Mouse (Mus musculus) v-Abl transformed pro-B cells (cell line): Measurements from ENCODE around the gene Aldh1l1.

Experiments
- in situ Hi-C, 2 experiments: fragments of 400-800 bp; cut with MboI; formaldehyde crosslinking; loops; one replicate each; pipeline ENCODE4 v1.15.1; 2025; ENCODE audit not compliant: unreplicated experiment in 2 of 2

The Aldh1l1 gene

DNA sequence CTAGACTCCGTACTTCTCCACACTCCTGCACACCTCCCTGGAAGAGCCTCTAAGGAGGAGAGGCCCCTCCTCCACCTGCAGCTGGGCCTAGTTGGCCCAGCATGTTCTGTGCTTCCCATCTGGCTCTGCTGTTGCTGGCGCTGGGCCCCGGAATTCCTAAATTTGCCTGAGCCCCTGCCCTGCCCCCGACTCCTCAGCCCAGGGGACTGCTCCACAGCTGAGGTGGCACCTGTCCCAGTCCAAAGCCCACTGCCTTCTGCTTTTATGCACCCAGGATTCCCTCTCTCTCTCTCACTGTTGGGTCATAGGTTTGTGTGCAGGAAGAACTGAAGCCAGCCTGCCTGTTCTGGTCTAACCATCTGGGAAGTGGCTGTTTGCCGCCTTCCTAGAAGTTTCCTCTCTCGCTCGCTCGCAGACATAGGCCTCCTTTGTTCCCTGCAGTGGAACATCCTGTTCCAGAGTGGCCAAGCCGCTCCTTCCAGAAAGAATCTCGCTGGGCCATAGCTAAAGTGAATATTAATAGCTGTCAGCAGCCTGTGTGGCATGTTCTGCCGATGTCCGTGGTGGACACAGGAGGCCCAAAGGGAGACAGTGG is 15.2 kb upstream of the Aldh1l1 start:
- in situ Hi-C loops, result no loop called here

DNA sequence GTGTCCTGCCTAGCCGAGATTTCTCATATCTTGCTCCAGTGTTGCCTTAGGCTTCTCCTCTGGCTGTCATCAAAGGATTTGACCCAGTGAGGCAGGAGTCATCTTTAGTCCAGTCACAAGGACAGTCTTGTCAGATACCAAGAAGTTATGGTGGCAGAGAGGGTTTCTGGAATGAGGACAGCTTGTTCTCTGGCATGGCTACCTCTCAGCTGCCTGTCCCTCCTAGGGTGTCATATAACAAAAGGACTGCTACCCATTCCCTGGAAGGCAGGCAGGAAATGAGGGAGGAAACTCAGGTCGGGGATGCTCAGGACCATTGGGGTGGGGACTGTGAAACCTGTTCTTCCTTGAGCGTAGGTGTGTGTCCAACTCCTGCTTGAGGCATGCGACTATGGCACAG is 14.1 kb upstream of the Aldh1l1 start:
- in situ Hi-C loops, result no loop called here

DNA sequence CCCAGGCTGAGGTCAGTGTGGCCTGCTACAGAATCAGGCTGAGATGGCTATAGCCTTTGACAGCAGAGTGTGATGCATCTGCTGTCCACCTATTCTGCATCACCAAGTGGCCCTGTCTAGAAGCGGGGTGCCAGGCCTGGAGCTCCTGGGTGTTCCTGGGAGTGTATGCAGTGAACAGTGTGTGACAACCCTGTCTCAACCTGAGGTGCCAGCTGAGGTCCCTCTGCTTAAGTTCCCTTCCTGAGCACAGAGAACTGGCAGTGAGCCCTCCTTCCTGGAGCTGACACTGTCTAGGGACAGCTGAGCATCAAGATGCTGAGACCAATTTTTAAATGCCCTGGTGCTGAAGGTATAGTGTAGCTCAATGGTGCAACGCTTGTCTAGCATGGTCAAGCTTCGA is 13.5 kb upstream of the Aldh1l1 start:
- in situ Hi-C loops, result no loop called here

DNA sequence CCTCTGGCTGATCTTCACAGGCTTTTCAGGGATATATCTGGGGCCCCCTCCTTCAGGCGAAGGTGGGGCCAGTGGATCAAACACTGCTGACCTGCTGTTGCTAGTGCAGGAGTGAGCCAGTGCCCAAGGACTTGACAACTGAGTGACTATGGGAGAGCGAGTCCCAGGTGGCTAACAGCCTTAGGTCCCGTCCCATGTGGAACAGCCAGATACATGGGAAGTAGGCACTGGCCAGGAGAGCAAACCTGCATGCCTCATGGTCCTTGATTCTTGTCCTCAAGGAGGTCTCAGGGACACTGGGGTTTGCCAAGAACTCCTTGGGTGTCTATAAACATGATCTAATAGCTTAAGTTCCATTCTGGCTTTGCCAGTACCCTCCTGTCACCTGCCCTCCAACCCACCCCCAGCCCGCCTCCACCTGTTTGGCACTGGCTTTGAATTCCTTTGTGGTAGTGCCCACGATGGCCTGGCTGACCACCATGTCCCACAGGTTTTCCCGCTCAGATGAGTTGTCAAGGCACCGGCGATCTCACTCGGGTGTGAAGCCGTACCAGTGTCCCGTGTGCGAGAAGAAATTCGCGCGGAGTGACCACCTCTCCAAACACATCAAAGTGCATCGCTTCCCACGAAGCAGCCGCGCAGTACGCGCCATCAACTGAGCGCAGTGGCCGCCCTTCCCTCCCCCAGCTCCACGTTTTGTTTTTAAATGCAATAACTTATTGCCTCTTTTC is 12.4 kb upstream of the Aldh1l1 start:
- in situ Hi-C loops, result no loop called here

DNA sequence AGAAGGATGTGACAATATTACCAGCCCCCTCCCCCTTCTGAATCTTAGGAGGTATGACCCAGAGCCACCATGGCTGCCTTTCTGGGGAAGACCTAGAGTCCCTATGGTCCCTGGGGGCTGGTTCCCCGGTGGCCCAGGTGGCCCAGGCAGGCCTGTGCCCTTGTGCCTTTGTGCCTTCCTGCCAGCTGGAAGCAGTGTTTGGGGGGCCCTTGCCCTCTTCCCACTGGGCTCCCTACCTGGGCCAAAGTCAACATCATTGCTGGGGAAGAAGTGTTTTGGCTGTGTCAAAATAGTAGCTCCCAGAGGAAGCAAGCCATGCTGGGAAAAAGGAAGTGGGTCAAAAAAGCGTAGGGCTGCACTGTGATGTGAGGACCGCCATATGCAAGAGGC is 11.9 kb upstream of the Aldh1l1 start:
- in situ Hi-C loops, result no loop called here

DNA sequence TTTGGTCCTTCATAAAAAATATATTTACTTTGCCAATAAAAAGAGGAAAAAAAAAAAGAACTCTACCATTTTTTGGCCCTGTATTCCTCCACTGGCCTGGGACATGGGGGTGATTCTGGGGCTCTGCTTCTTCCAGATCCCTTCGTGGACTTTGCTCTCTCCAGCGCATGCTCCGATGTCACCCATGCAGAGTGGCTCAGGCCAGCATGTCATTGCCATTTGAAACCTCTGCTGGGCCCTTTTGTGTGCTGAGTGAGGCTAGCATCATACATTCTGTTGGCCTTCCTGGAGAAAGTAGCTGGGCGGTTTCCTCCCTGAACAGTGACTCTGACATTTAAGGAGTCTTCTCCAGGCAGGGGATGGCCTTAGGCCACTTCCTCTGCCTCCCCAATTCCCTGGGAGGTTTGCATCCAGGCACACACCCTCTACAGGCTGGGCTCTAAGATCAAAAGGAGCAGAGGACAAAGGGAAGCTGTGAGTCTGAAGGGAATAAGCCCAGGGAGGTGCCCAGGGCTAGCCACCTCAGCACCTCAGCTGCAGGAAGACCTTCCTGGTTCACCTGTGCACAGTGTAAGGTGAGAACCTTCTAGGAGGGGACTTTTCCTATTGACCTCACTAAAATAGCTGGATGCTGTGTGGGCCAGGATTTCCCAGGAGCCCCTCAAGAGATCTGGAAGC is 10.9 kb upstream of the Aldh1l1 start:
- in situ Hi-C loops, result no loop called here

DNA sequence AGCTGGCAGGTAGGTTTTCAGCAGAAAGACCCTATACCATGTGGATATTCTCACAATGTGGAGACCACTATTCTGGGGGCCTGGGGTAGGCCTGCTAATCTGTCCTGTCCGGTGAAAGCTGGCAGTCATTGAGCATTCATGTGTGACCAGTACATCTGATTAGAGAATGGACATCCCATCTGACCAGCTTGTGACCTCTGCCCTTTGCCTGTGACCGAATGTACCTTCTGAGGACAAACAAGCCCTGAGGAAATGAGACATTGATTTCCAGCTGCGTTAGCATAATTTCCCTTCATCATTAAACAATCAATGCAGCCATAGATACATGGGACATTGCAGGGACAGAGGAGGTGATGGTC is 10.4 kb upstream of the Aldh1l1 start:
- in situ Hi-C loops, result no loop called here

DNA sequence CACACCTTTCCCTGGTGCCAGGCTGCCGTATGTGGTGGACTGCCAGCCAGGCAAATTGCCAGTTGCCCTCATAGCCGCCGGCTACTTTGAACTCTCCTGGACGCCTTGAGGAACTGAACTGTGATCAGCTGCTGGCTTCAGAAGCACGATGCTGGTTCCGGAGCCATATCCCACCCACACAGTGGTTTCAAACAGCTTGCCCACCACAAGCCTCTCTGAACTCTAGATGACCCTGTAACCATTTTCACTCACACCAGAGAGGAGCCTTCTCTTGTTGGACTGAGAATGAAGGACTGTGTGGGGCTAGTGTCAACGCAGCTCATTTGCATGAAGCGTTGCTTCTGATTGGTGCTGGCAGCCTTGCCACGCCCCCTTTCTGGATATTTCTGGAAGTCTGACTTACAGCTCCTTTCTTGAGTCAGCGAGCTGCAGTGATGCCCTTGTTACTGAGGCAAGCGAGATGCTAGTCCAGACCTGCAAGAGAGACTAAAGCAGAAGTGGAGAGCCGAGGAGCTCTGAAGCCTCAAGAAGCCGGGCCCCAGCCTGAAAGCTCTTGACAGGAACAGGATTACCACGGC is 9.2 kb upstream of the Aldh1l1 start:
- in situ Hi-C loops, result no loop called here

DNA sequence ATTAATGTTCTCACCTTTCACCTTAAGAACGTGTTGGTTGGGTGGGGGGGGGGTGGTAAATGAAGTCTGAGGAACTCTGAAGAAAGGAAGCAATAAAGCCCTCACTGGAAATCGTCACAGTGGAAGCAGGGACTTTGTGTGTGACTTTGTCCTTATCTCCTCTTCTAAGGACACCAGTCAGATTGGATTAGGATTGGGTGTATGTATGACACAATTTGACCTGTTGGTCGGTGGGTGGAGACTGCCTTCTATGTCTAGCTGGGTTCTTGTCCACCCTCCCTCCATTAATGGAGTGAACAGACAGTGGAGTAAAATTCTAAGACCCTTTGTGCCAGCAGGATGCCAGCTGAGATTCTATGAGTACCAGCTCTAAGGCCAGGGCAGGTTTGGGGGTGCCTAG is 2.0 kb upstream of the Aldh1l1 start:
- in situ Hi-C loops, result no loop called here

DNA sequence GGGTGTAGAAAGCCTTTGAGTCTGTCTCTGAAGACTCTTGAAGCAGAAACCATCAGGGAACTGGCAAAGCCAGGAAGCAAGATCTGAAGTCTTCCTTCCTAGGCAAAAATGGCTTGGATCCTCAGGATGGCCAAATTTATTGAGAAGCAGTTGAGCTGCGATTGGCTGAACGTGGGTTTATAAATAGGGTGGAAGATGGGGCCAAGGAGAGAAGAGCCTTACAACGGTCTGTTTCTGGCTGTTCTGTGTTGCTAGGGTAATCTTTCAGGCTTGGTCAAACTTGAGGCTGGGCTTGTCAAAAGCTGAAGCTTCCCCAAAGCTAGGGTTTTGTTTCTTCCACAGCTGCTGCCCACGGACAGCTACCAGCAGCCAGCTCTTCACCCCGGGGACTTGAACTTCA is 1.4 kb upstream of the Aldh1l1 start:
- in situ Hi-C loops, result no loop called here

DNA sequence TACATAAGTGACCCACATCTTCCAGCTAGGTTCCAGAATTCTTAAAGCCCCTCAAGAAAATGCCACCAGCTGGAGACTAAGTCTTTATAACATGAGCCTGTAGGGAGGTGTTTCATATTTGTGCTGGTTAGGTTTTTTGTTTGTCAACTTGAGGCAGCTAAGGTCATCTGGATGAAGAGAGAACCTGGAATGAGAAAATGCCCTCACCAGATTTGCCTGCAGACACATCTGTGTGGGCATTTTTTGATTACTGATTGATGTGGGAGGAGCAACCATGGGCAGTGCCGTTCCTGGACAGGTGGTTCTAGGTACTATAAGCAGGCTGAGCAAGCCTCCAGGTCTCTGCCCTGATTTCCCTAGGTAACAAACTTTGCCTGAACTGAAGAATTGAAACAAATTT is 1.3 kb downstream of the Aldh1l1 start:
- in situ Hi-C loops, result no loop called here

DNA sequence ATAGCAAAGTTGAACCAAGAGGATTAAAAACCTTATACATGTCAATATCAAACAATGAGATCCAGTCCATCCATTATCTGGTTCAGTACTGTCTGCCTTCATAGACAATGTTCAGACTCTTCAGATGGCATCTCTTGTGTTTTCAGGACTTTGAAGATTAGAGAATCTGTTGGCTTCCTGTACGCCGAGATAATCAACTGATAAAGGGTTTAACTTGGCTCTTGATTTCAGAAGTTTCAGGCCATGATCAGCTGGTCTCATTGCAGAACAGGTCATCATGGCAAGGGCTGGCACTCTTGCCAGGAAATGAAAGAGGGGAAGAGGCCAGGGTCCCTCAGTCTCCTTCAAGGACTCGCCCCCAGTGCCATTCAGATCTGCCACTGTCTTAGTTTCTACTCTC is 3.3 kb downstream of the Aldh1l1 start:
- in situ Hi-C loops, result no loop called here

DNA sequence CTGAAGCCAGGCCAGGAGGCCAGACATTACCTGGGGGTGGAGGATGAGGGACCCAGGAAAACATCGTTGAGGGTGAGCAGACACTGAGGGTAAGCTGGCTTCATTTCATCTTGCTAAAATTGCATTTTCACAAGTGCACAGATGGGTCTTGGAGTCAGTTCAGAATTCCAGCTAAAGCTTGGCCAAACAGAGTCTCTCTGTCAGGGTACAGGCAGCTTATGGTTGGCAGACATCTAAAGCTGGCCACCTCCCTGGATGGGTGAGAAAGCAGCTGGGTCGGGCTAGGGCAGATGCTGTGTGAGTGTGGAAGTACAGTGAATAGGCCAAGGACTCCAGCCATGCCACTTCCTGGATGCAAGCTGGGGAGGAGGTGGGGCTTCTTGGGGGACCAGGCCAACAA is 4.7 kb downstream of the Aldh1l1 start:
- in situ Hi-C loops, result no loop called here

DNA sequence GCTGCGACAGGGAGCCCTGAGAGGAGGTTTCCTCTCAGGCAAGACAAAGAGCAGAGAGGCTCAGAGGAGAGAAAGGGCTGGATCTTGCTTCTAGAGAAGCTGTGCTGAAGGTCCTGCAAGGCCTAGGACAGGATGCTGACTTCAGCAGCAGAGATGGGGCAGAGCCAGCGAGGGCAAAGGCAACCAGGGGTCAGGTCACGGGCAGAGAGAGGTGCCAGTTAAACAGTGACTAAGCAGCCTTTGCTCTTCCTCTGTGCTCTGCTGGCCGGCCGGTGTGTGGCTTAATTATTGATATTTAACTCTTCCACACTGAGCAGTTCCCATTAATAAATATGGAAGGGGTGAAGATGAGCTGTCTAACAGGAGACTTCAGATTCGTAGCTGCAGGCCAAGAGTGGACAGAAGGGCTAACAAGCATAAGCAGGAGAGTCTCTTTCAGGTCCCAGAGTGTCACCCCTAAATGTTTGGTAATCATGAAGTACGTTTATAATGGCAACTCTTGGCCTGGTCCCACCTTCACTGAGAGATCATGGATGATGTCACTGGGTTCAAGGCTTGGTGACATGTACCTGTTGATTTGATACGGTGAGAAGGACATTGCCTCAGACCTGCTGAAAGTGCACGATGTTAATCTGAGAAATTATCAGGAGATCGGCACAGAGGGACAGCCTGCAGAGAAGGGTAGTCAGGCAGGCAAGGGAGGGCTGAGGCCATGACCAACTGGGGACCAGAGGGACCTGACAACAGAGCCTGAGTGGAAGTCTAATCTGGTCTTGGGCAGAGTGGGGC is 5.9 kb downstream of the Aldh1l1 start:
- in situ Hi-C loops, result no loop called here

DNA sequence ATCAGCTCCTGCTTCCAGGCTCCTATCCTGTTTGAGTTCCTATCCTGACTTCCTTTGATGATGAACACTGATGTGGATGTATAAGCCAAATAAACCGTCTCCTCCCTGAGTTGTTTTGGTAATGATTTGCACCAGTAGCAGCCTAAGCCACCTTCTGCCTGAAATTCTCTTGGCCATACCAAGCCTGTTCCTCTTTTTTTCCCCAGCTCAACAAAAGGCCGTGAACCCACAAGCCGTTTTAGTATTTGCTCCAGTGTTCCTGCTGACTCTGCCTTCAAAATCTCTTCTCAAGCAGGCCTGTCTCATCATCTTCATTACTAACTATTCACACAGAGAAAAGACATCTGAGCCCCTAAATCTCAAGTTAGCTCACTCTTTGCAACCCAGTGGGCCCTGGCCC is 7.9 kb downstream of the Aldh1l1 start:
- in situ Hi-C loops, result no loop called here

DNA sequence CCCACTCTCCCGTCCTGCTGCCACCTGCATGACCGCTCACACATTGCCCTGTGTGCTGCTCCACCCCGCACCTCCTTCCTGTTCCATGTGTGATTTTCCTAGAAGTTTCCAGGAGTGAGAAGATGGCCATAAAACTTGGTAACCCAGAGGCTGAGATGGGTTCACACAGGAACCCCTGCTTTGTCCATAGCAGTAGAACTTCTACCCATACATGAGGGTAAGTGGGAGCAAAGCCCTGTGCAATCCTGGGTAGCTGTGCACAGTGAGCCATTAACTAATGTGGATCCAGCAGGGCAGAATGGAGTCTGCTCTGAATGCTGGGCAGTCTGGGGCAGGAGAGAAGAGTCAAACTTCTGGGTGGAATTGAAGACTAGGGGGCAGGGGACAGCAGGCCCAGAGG is 8.3 kb downstream of the Aldh1l1 start:
- in situ Hi-C loops, result no loop called here

DNA sequence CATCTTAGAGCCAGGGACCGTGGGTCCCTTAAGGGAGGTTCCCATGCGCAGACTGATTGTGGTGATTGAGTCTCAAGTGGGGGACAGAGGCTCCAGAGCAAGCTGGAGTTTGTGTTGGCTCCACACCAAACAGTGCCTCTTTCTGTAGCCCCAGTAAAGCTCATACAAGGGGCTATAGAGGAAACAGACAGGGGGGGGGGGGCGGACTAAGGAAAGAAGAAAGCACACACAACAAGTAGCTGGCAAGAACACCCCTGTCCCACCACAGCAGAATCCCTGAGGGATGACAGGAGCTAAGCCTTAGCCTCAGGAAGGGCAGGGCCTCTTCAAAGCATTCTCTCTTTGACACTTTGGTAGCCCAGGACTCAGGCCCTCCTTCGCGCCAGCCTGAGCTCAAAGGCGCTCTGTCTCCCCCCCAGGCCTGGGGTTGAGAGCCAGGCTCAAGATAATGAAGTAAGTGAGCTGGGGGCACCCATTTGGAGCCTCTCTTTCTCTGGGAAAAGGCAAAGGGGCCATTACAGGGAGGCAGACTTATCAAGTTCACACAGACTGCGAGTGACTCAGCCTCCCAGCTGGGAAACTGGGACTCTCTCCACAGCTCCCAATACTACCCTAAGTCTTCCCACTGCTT is 9.2 kb downstream of the Aldh1l1 start:
- in situ Hi-C loops, result no loop called here

DNA sequence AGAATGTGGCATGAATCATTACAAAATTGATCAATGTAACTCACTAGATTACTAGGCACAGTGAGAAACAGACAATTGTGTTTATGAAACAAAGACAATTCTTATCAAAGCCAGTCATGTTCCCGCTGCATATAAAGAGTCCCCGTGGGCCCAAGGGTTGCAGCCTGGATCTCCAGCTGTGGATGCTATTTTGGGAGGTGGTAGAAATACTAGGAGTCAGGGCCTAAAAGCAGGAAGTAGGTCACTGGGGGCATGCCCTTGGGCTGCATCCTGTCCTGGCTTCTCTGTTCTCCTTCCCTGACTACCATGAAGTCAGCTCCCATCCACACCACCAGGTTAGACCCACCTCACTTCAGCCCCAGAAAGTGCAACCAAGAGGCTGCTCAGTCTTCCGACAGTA is 10.0 kb downstream of the Aldh1l1 start:
- in situ Hi-C loops, result no loop called here

DNA sequence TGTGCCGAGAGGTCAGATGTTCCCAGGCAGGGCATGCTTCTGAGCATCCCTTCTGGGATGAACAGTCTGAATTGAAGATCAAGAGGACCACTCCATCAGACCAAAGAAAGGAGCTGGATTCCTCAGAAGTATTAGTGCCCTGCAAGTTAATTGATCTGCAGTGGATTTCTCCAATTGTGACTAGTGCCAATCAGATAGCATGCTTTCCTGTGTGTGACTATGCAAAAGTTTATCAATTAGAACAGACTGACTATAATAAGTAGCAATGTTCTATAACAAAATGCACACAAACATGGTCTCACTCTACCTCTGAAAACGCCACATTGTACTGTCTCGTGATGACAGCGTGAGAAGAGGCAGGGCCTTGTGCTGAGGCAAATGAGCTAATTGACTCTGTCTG is 13.3 kb downstream of the Aldh1l1 start:
- in situ Hi-C loops, result no loop called here

DNA sequence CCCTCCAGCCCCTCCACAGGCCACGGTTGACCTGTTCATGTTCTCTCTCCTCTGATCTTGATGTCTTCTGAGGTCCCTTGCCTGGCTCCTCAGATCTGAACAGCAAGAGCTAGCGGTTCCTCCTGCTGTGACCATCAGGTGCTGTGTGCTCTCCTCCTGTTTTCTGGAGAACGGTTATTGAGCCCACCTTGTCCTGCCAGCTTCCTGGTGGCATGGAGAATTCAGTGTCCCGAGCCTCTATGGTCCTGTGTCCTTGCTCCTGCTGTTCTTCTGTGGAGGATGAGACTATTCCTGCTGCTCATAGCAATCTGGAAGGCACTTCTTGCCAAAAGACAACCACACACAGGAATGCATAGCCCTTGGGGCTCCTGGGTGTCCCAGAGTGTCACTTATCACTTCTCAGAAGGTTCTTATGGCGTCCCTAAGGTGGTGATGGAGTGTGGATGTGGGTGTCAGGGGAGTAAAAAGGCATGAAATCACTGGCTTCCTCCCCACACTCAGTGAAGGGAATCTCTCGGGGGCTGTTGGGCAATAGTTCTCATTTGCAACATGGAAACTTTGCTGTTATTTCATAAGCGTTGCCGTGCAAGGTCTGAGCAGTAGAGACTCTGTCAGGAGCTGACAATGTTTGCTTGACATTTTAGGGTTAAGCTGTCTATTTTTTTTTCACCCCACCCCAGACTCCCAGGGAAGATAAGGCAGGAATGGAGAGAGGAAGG is 15.2 kb downstream of the Aldh1l1 start:
- in situ Hi-C loops, result no loop called here
